Mouse (Mus musculus) C2C12 (cell line): ENCODE data around the gene Ceacam9. TPM values are rescaled to one million over a fixed set of nuclear protein-coding genes. Genes with fewer than 3 reads are reported as not detected.
A peak's percentile ranks its signal among the peaks of the same experiment; 100 is the strongest.

Experiments
- H3K27me3 ChIP-seq: one replicate; pipeline ENCODE4 v1.6.1; 2011; ENCODE audit not compliant: control insufficient read depth, insufficient read depth, insufficient read length
- H3K36me3 ChIP-seq: one replicate; pipeline ENCODE4 v1.6.1; 2011; ENCODE audit not compliant: control insufficient read depth, insufficient read depth
- H3K4me3 ChIP-seq: one replicate; pipeline ENCODE4 v1.5.1; 2011; ENCODE audit warnings: mild to moderate bottlenecking, control low read depth; ENCODE audit not compliant: poor library complexity, insufficient read depth, severe bottlenecking
- H3K79me2 ChIP-seq: one replicate; pipeline ENCODE4 v1.6.1; 2011; ENCODE audit not compliant: control insufficient read depth, insufficient read depth
- H3K79me3 ChIP-seq: one replicate; pipeline ENCODE4 v1.6.1; 2011; ENCODE audit warnings: low read depth, control low read depth
- H3ac ChIP-seq: one replicate; pipeline ENCODE3; 2011; ENCODE audit warnings: low read depth; ENCODE audit not compliant: control insufficient read depth, insufficient read length
- CEBPB ChIP-seq: IDR thresholded peaks from one replicate; pipeline ENCODE4 v1.6.1; 2011; ENCODE audit warnings: low read depth, mild to moderate bottlenecking, control low read depth, moderate library complexity
- CTCF ChIP-seq: IDR thresholded peaks from one replicate; pipeline ENCODE4 v1.5.1; 2011; ENCODE audit not compliant: control insufficient read depth, insufficient read depth, insufficient read length
- FOSL1 ChIP-seq: IDR thresholded peaks from one replicate; pipeline ENCODE4 v1.8.0; 2011; ENCODE audit warnings: mild to moderate bottlenecking, low read length; ENCODE audit not compliant: poor library complexity, insufficient read depth, severe bottlenecking
- MAX ChIP-seq: IDR thresholded peaks from one replicate; pipeline ENCODE4 v1.6.1; 2011; ENCODE audit warnings: mild to moderate bottlenecking, control low read depth
- MYOD1 ChIP-seq: IDR thresholded peaks from one replicate; pipeline ENCODE4 v1.6.1; 2011; ENCODE audit warnings: low read depth; ENCODE audit not compliant: control insufficient read depth, insufficient read length
- MYOG ChIP-seq: IDR thresholded peaks from one replicate; pipeline ENCODE4 v1.6.1; 2011; ENCODE audit not compliant: control insufficient read depth, insufficient read length; ENCODE audit errors: extremely low read depth
- USF1 ChIP-seq: IDR thresholded peaks from one replicate; pipeline ENCODE4 v1.6.1; 2011; ENCODE audit warnings: low read depth, mild to moderate bottlenecking, control low read depth, moderate library complexity
- polyA plus RNA-seq: library from polyadenylated mRNA; unstranded; fragments of >200 nt; fragmentation: generic; extraction: Trizol; gene quantifications from one replicate; pipeline ENCODE4 v1.2.1, GENCODE M21; 2012; ENCODE audit warnings: missing spikeins

The Ceacam9 gene
- polyA plus RNA-seq, 1 experiment: not detected

GRCm38 (mm10) chr7:16739056-16739604 lies 17.4 kb downstream of the Ceacam9 start:
- TF ChIP-seq CEBPB: no peak
- TF ChIP-seq MYOG: no peak
- TF ChIP-seq CTCF: no peak
- TF ChIP-seq USF1: no peak
- no peak for TF ChIP-seq MAX
- TF ChIP-seq MYOD1: no peak
- no peak for TF ChIP-seq FOSL1

GRCm38 (mm10) chr7:16745373-16745772 lies 23.6 kb downstream of the Ceacam9 start:
- TF ChIP-seq MAX (no peak), CTCF (no peak), MYOG (no peak), MYOD1 (no peak), USF1 (no peak), CEBPB (no peak), FOSL1 (no peak)
- no peak overlapping the region for H3ac ChIP-seq
- H3K36me3 ChIP-seq: peaks cover 7% of the 10 kb centered on the region
- H3K4me3 ChIP-seq: no peak overlapping the region
- no peaks in the 10 kb centered on the region for H3K27me3 ChIP-seq
- peaks cover 3% of the 10 kb centered on the region for H3K79me3 ChIP-seq
- peaks cover 9% of the 10 kb centered on the region for H3K79me2 ChIP-seq

More at GRCm38 (mm10) chr7:16739056-16739604, 17.4 kb downstream of the Ceacam9 start:
- peak overlapping the region; percentile 95 for H3ac ChIP-seq
- no peaks in the 10 kb centered on the region for H3K27me3 ChIP-seq
- H3K79me3 ChIP-seq: peaks cover 19% of the 10 kb centered on the region
- peaks cover 4% of the 10 kb centered on the region for H3K36me3 ChIP-seq
- peak overlapping the region; percentile 72 for H3K4me3 ChIP-seq
- H3K79me2 ChIP-seq: peaks cover 29% of the 10 kb centered on the region

- Histone ChIP-seq H3K79me2 (peaks cover 2% of the 10 kb centered on the region), H3K79me3 (no peaks in the 10 kb centered on the region), H3K36me3 (peaks cover 7% of the 10 kb centered on the region), H3K4me3 (no peak overlapping the region), H3ac (no peak overlapping the region), H3K27me3 (no peaks in the 10 kb centered on the region)
- TF ChIP-seq CTCF (peak; percentile 24), FOSL1 (no peak)
These were observed 24.4 kb downstream of the Ceacam9 start for GRCm38 (mm10) chr7:16746093-16746492.

GRCm38 (mm10) chr7:16747656-16748055 lies 25.9 kb downstream of the Ceacam9 start:
- Histone ChIP-seq H3K27me3 (no peaks in the 10 kb centered on the region), H3K79me2 (no peaks in the 10 kb centered on the region), H3K36me3 (peaks cover 7% of the 10 kb centered on the region), H3ac (no peak overlapping the region), H3K4me3 (no peak overlapping the region), H3K79me3 (no peaks in the 10 kb centered on the region)
- TF ChIP-seq CEBPB (no peak), FOSL1 (no peak), CTCF (no peak), MAX (no peak), MYOG (no peak), USF1 (no peak), MYOD1 (no peak)

- Histone ChIP-seq H3ac (no peak overlapping the region), H3K36me3 (no peaks in the 10 kb centered on the region), H3K79me3 (no peaks in the 10 kb centered on the region), H3K4me3 (no peak overlapping the region), H3K27me3 (no peaks in the 10 kb centered on the region), H3K79me2 (no peaks in the 10 kb centered on the region)
- TF ChIP-seq USF1: no peak
These were observed 30.3 kb downstream of the Ceacam9 start for GRCm38 (mm10) chr7:16752016-16752415.

GRCm38 (mm10) chr7:16755362-16756017 lies 33.8 kb downstream of the Ceacam9 start:
- Histone ChIP-seq H3K4me3 (no peak overlapping the region), H3K27me3 (no peaks in the 10 kb centered on the region), H3K36me3 (no peaks in the 10 kb centered on the region), H3ac (no peak overlapping the region), H3K79me3 (no peaks in the 10 kb centered on the region), H3K79me2 (no peaks in the 10 kb centered on the region)
- no peak for TF ChIP-seq MYOG
- TF ChIP-seq MAX: no peak
- no peak for TF ChIP-seq FOSL1
